Mouse (Mus musculus): ENCODE measurements at regions not wholly inside any gene's neighbourhood (a gene's known extent, or its start where the extent isn't known, plus 50 kb on each side); places are given as distances from the start of the nearest gene placed in this dataset.

- no peak for TF ChIP-seq GATA1 (IDR thresholded peaks at IDR 0.05; ENCODE audit: low read length)
Observed at GRCm38 (mm10) chrX:19153619-19154018, 327.5 kb downstream of the Tex13c3 start.

GRCm38 (mm10) chrX:19152170-19152861 is 328.8 kb downstream of the Tex13c3 start:
- TF ChIP-seq GATA1 (IDR thresholded peaks at IDR 0.05; ENCODE audit: low read length) = no peak

- no peak for TF ChIP-seq GATA1 (IDR thresholded peaks at IDR 0.05; ENCODE audit: low read length)
Observed at GRCm38 (mm10) chrX:19150606-19151005, 330.5 kb downstream of the Tex13c3 start.

GRCm38 (mm10) chrX:19148672-19149071 is 332.4 kb downstream of the Tex13c3 start:
- TF ChIP-seq GATA1 (IDR thresholded peaks at IDR 0.05; ENCODE audit: low read length) = no peak

GRCm38 (mm10) chrX:19148251-19148650 is 332.9 kb downstream of the Tex13c3 start:
- TF ChIP-seq GATA1 (IDR thresholded peaks at IDR 0.05; ENCODE audit: low read length) = no peak

GRCm38 (mm10) chrX:19112753-19113152 is 368.4 kb downstream of the Tex13c3 start:
- TF ChIP-seq GATA1 (IDR thresholded peaks at IDR 0.05; ENCODE audit: low read length) = no peak

- no peak for TF ChIP-seq GATA1 (IDR thresholded peaks at IDR 0.05; ENCODE audit: low read length)
Observed at GRCm38 (mm10) chrX:19102911-19103310, 378.2 kb downstream of the Tex13c3 start.

GRCm38 (mm10) chrX:19095960-19096359 is 385.2 kb downstream of the Tex13c3 start:
- no peak for TF ChIP-seq GATA1 (IDR thresholded peaks at IDR 0.05; ENCODE audit: low read length)

- no peak for TF ChIP-seq GATA1 (IDR thresholded peaks at IDR 0.05; ENCODE audit: low read length)
Observed at GRCm38 (mm10) chrX:19084435-19084834, 396.7 kb downstream of the Tex13c3 start.

- TF ChIP-seq GATA1 (IDR thresholded peaks at IDR 0.05; ENCODE audit: low read length) = no peak
Observed at GRCm38 (mm10) chrX:19080021-19080420, 401.1 kb downstream of the Tex13c3 start.

All from G1E-ER4 (cell line).